Mouse (Mus musculus) spleen, adult 2 months (tissue): ENCODE data around the gene Mical2.

ENCODE experiments used
- CTCF ChIP-seq: fragments of 200-500 bp; IDR thresholded peaks from 2 replicates; pipeline ENCODE4 v1.5.1; 2011; ENCODE audit warnings: mild to moderate bottlenecking, inconsistent platforms; ENCODE audit not compliant: insufficient read depth, insufficient read length, insufficient replicate concordance; ENCODE audit errors: extremely low read depth
- POLR2A ChIP-seq: fragments of 200-500 bp; IDR thresholded peaks from 2 replicates; pipeline ENCODE4 v1.6.1; 2011; ENCODE audit warnings: low read depth, low read length, inconsistent platforms

DNA sequence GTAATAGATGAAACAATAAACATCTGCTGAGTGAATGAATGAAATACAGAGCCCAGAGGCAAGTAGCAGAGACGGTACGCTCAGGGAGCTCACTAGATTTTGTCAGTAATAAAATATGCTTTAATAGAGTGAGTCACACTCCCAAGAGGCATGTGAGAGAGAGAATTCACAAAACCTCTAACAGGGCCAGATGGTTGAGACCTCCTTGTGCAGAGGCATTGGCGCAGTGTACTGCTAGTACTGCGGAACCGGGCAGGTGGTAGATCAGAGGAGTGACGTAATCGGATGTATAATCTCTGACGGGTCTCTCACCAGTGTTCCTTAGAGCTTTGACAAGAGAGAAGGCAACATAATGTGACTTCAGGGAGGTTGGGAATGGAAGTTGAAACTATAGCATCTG, 78.7 kb downstream of the Mical2 start:
- TF ChIP-seq POLR2A, result no peak
- no peak for TF ChIP-seq CTCF
